Mouse (Mus musculus) MEL (cell line): Measurements from ENCODE around the gene Mymk.

ENCODE experiments used
- BHLHE40 ChIP-seq: IDR thresholded peaks from 2 replicates; pipeline ENCODE4 v1.6.1; 2012; ENCODE audit warnings: low read depth, mild to moderate bottlenecking, inconsistent platforms, low read length, improper control_type of control experiment, borderline replicate concordance
- CHD2 ChIP-seq: IDR thresholded peaks from 2 replicates; pipeline ENCODE4 v1.6.1; 2011; ENCODE audit warnings: low read length, improper control_type of control experiment
- CTCF ChIP-seq, 3 experiments: IDR thresholded peaks in 2 of 3; conservative IDR thresholded peaks in 1 of 3; 2 replicates each; pipeline ENCODE4 v1.5.1; 2011 to 2012; ENCODE audit warnings: low read length in 3 of 3, low read depth in 2 of 3, mild to moderate bottlenecking in 2 of 3, improper control_type of control experiment in 1 of 3, inconsistent platforms in 1 of 3, mixed read lengths in 1 of 3, moderate library complexity in 1 of 3; ENCODE audit not compliant: control insufficient read depth in 1 of 3, insufficient read depth in 1 of 3, poor library complexity in 1 of 3, severe bottlenecking in 1 of 3
- ELF1 ChIP-seq: IDR thresholded peaks from 2 replicates; pipeline ENCODE4 v1.6.1; 2014; ENCODE audit warnings: low read depth, mild to moderate bottlenecking, inconsistent platforms, low read length, improper control_type of control experiment, moderate library complexity
- EP300 ChIP-seq, 2 experiments: IDR thresholded peaks; 2 replicates each; pipeline ENCODE4 v1.6.1; 2011; ENCODE audit warnings: improper control_type of control experiment in 2 of 2, low read length in 2 of 2, low read depth in 1 of 2, mild to moderate bottlenecking in 1 of 2
- GABPA ChIP-seq: IDR thresholded peaks from 2 replicates; pipeline ENCODE4 v1.6.1; 2012; ENCODE audit warnings: low read depth, mild to moderate bottlenecking, inconsistent platforms, low read length, improper control_type of control experiment, moderate library complexity
- MAX ChIP-seq: IDR thresholded peaks from 2 replicates; pipeline ENCODE4 v1.6.1; 2011; ENCODE audit warnings: low read length, improper control_type of control experiment
- POLR2A ChIP-seq, 2 experiments: IDR thresholded peaks; 2 replicates each; pipeline ENCODE4 v1.6.1; 2011 to 2012; ENCODE audit warnings: low read length in 2 of 2, mild to moderate bottlenecking in 2 of 2, control low read depth in 1 of 2, improper control_type of control experiment in 1 of 2, low read depth in 1 of 2, moderate library complexity in 1 of 2; ENCODE audit not compliant: control insufficient read depth in 1 of 2, insufficient read depth in 1 of 2, poor library complexity in 1 of 2
- ZMIZ1 ChIP-seq: IDR thresholded peaks from 2 replicates; pipeline ENCODE4 v1.6.1; 2012; ENCODE audit warnings: low read depth, mild to moderate bottlenecking, inconsistent platforms, low read length, improper control_type of control experiment, moderate library complexity
- ZNF384 ChIP-seq: IDR thresholded peaks from 2 replicates; pipeline ENCODE4 v1.6.1; 2012; ENCODE audit warnings: low read depth, mild to moderate bottlenecking, inconsistent platforms, low read length, improper control_type of control experiment

DNA sequence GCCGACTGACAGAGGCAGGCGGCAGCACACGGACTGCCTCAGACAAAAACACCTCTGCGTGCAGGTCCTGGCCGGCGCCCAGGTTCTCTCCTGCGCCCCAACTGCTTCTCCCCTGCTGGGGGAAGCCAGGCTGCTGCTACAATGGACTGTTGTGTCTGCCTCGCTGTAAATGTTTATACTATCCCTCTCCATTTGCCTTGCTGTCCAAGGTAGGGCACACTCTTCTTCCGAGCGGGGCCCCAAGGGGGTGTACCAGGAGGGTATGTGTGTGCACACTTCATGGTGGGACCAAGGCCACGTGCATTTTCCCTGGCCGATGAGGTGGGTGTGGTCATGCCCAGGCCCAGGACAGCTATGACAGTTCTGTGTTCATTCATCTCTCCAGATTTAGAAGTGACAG is 13.2 kb downstream of the Mymk start:
- TF ChIP-seq EP300 (IDR thresholded peaks at IDR 0.05; ENCODE audit: low read depth in 1 of 2, low read length in 2 of 2) = no peak
- no peak for TF ChIP-seq ZNF384
- TF ChIP-seq ZMIZ1 = no peak
- no peak for TF ChIP-seq BHLHE40
- TF ChIP-seq CHD2 = no peak
- TF ChIP-seq POLR2A (IDR thresholded peaks at IDR 0.05; ENCODE audit: control insufficient read depth in 1 of 2, insufficient read depth in 1 of 2, low read depth in 1 of 2, low read length in 2 of 2, poor library complexity in 1 of 2) = no peak
- no peak for TF ChIP-seq GABPA
- TF ChIP-seq MAX = no peak
- no peak for TF ChIP-seq ELF1
- no peak for TF ChIP-seq CTCF (IDR thresholded peaks at IDR 0.05 in 2 of 3, conservative IDR thresholded peaks at IDR 0.05 in 1 of 3; ENCODE audit: control insufficient read depth in 1 of 3, insufficient read depth in 1 of 3, low read depth in 2 of 3, low read length in 3 of 3, poor library complexity in 1 of 3, severe bottlenecking in 1 of 3)
